Mouse (Mus musculus) lung, postnatal 0 days (tissue): Measurements from ENCODE around the gene Ppp6r2. TPM values are rescaled to one million over a fixed set of nuclear protein-coding genes. Genes with fewer than 3 reads are reported as not detected.

Experiments
- ATAC-seq: fragments of 200-750 bp; cut with Nextera tagmentation; 2 replicates; pipeline ENCODE4 v1.8.0; 2017; ENCODE audit warnings: moderate library complexity
- DNase-seq: peaks from one replicate; pipeline ENCODE4 v3.0.0-alpha.2; 2016; ENCODE audit warnings: low spot score
- H3K27ac ChIP-seq: fragments of 300-500 bp; sonication (generic); 2 replicates; pipeline ENCODE4 v1.5.1; 2014; ENCODE audit warnings: antibody characterized with exemption, mild to moderate bottlenecking, low read length, mixed read lengths
- H3K27me3 ChIP-seq: fragments of 300-500 bp; sonication (generic); replicated peaks from 2 replicates; pipeline ENCODE4 v1.6.1; 2014; ENCODE audit warnings: low read length, mixed read lengths; ENCODE audit not compliant: insufficient read depth
- H3K36me3 ChIP-seq: fragments of 300-500 bp; sonication (generic); 2 replicates; pipeline ENCODE4 v1.6.1; 2014; ENCODE audit warnings: low read length, mixed read lengths; ENCODE audit not compliant: insufficient read depth
- H3K4me1 ChIP-seq: fragments of 300-500 bp; sonication (generic); 2 replicates; pipeline ENCODE4 v1.6.1; 2014; ENCODE audit warnings: antibody characterized with exemption, low read depth, low read length, mixed read lengths; ENCODE audit not compliant: insufficient read depth
- H3K4me2 ChIP-seq: fragments of 300-500 bp; sonication (generic); replicated peaks from 2 replicates; pipeline ENCODE4 v1.6.1; 2014; ENCODE audit warnings: low read depth, mild to moderate bottlenecking, low read length, moderate library complexity, mixed read lengths
- H3K4me3 ChIP-seq: fragments of 300-500 bp; sonication (generic); 2 replicates; pipeline ENCODE4 v1.5.1; 2014; ENCODE audit warnings: low read depth, low read length
- H3K9ac ChIP-seq: fragments of 300-500 bp; sonication (generic); replicated peaks from 2 replicates; pipeline ENCODE4 v1.6.1; 2014; ENCODE audit warnings: low read depth, mild to moderate bottlenecking
- H3K9me3 ChIP-seq: fragments of 300-500 bp; sonication (generic); 2 replicates; pipeline ENCODE4 v1.6.1; 2016; ENCODE audit warnings: low read length, mixed read lengths
- CTCF ChIP-seq: IDR thresholded peaks from 2 replicates; pipeline ENCODE4 v1.5.1; 2016; ENCODE audit warnings: antibody characterized with exemption, mild to moderate bottlenecking
- EP300 ChIP-seq: IDR thresholded peaks from 2 replicates; pipeline ENCODE4 v1.6.1; 2016; ENCODE audit warnings: antibody characterized with exemption, mild to moderate bottlenecking, control low read depth
- WGBS: fragments of 180-500 bp; shearing (Covaris S2); extraction: QIAGEN DNeasy Blood & Tissue Kit; methylation state at CpG from one replicate; pipeline ENCODE4 v1.1.7; 2014; 5-methylcytosine and 5-hydroxymethylcytosine counted together
- microRNA-seq: library from miRNA; unstranded; fragments of <30 nt; microRNA quantifications from one replicate; pipeline ENCODE4, GENCODE M21; 2016
- polyA plus RNA-seq: library from polyadenylated mRNA; unstranded; fragments of >200 nt; fragmentation: Nextera tagmentation; extraction: Ambion mirVana; gene quantifications from 2 replicates; pipeline ENCODE4 v1.2.1, GENCODE M21; 2015

The Ppp6r2 gene
- polyA plus RNA-seq, 1 experiment from 2014 or later: 22.7 TPM

GRCm38 (mm10) chr15:89334271-89334670 is 122.9 kb downstream of the Ppp6r2 start, which contains the start of gene Miox:
Gene Miox (plus strand): TSS chr15:89334398.
- Histone ChIP-seq H3K4me3 (no peak within 1 kb of the TSS), H3K4me2 (no peak within 1 kb of the TSS), H3K27me3 (no peaks in the 10 kb centered on the region), H3K36me3 (no peaks in the 10 kb centered on the region), H3K9me3 (no peaks in the 10 kb centered on the region), H3K27ac (no peak within 1 kb of the TSS), H3K9ac (no peak within 1 kb of the TSS), H3K4me1 (no peaks in the 10 kb centered on the region)
- TF ChIP-seq CTCF: no peak
- no peak for TF ChIP-seq EP300
- ATAC-seq (no peak), DNase-seq (no peak)
- WGBS: 87% methylated on average over 7 of the region's 7 CpGs

GRCm38 (mm10) chr15:89334774-89335537 is 123.6 kb downstream of the Ppp6r2 start:
- Histone ChIP-seq H3K9me3 (no peaks in the 10 kb centered on the region), H3K4me3 (no peak overlapping the region), H3K9ac (no peak overlapping the region), H3K4me2 (no peak overlapping the region), H3K36me3 (no peaks in the 10 kb centered on the region), H3K4me1 (no peaks in the 10 kb centered on the region), H3K27me3 (no peaks in the 10 kb centered on the region), H3K27ac (no peak overlapping the region)
- WGBS: 77% methylated on average over 17 of the region's 17 CpGs
- TF ChIP-seq CTCF (no peak), EP300 (no peak)
- no peak for DNase-seq
- ATAC-seq: no peak

- DNase-seq (no peak), ATAC-seq (no peak)
- Histone ChIP-seq H3K36me3 (no peaks in the 10 kb centered on the region), H3K4me2 (no peak overlapping the region), H3K4me3 (no peak overlapping the region), H3K27ac (no peak overlapping the region), H3K9me3 (no peaks in the 10 kb centered on the region), H3K4me1 (no peaks in the 10 kb centered on the region), H3K27me3 (no peaks in the 10 kb centered on the region), H3K9ac (no peak overlapping the region)
- TF ChIP-seq EP300 (no peak), CTCF (no peak)
- WGBS: 81% methylated on average over 14 of the region's 14 CpGs
Observed at GRCm38 (mm10) chr15:89336422-89336821, 125.1 kb downstream of the Ppp6r2 start.

Small RNAs within 50 kb of the gene (microRNA-seq; reads per million reads assigned to microRNA genes)
- gene Mir6958 (not detected), gene Mir6959 (not detected), gene Mir7118 (not detected)

Other genes starting within 250 kb of the Ppp6r2 start
- gene Mlc1, start 232.5 kb upstream of the Ppp6r2 start, polyA plus RNA-seq: 21.5 and 29.4 TPM in 2 replicates
- gene Mov10l1, start 228.6 kb upstream of the Ppp6r2 start, polyA plus RNA-seq: 0.42 and 0.88 TPM in 2 replicates
- 0.11 and 0.18 TPM in 2 replicates for gene Panx2, start 151.8 kb upstream of the Ppp6r2 start, polyA plus RNA-seq
- 41.8 and 43.4 TPM in 2 replicates for gene Trabd, start 136.4 kb upstream of the Ppp6r2 start, polyA plus RNA-seq
- 13.9 and 16.0 TPM in 2 replicates for gene Selenoo, start 122.5 kb upstream of the Ppp6r2 start, polyA plus RNA-seq
- 5.6 and 6.2 TPM in 2 replicates for gene Tubgcp6, start 88.4 kb upstream of the Ppp6r2 start, polyA plus RNA-seq
- gene Hdac10, start 82.9 kb upstream of the Ppp6r2 start, polyA plus RNA-seq: 14.8 and 15.1 TPM in 2 replicates
- gene Mapk12, start 70.8 kb upstream of the Ppp6r2 start, polyA plus RNA-seq: 13.0 and 14.4 TPM in 2 replicates
- gene Mapk11, start 61.9 kb upstream of the Ppp6r2 start, polyA plus RNA-seq: 7.4 and 8.5 TPM in 2 replicates
- gene Plxnb2, start 30.8 kb upstream of the Ppp6r2 start, polyA plus RNA-seq: 73.1 and 104 TPM in 2 replicates
- 4.4 and 5.0 TPM in 2 replicates for gene Dennd6b, start 15.1 kb upstream of the Ppp6r2 start, polyA plus RNA-seq
- 28.1 and 30.9 TPM in 2 replicates for gene Sbf1, start 103.8 kb downstream of the Ppp6r2 start, polyA plus RNA-seq
- 0.11 and 0.12 TPM in 2 replicates for gene Adm2, start 111.2 kb downstream of the Ppp6r2 start, polyA plus RNA-seq
- gene Miox, start 122.8 kb downstream of the Ppp6r2 start, polyA plus RNA-seq: not detected in 2 replicates
- gene Lmf2, start 144.1 kb downstream of the Ppp6r2 start, polyA plus RNA-seq: 44.8 and 48.1 TPM in 2 replicates
- 73.7 and 80.7 TPM in 2 replicates for gene Ncaph2, start 144.2 kb downstream of the Ppp6r2 start, polyA plus RNA-seq
- gene Sco2, start 162.3 kb downstream of the Ppp6r2 start, polyA plus RNA-seq: 5.9 and 8.7 TPM in 2 replicates
- gene Tymp, start 165.5 kb downstream of the Ppp6r2 start, polyA plus RNA-seq: 2.1 and 2.2 TPM in 2 replicates
- 33.2 and 34.9 TPM in 2 replicates for gene Odf3b, start 167.7 kb downstream of the Ppp6r2 start, polyA plus RNA-seq
- gene Klhdc7b, start 173.4 kb downstream of the Ppp6r2 start, polyA plus RNA-seq: not detected in 2 replicates
- gene Syce3, start 198.9 kb downstream of the Ppp6r2 start, polyA plus RNA-seq: not detected in 2 replicates
- 3.3 and 4.3 TPM in 2 replicates for gene Cpt1b, start 214.3 kb downstream of the Ppp6r2 start, polyA plus RNA-seq
- gene C730034F03Rik, start 218.0 kb downstream of the Ppp6r2 start, polyA plus RNA-seq: 2.2 and 3.0 TPM in 2 replicates
- gene Gm44502, start 218.1 kb downstream of the Ppp6r2 start, polyA plus RNA-seq: not detected in 2 replicates
- gene Chkb, start 218.4 kb downstream of the Ppp6r2 start, polyA plus RNA-seq: 64.9 and 71.2 TPM in 2 replicates
- gene Mapk8ip2, start 242.4 kb downstream of the Ppp6r2 start, polyA plus RNA-seq: 0.06 and 0.14 TPM in 2 replicates